24 mouse cellular contexts compared by ENCODE assay signal in genomic region chr7:126263964-126264363, GRCm38 (mm10). TPM values are rescaled to one million over a fixed set of nuclear protein-coding genes. Genes with fewer than 3 reads are reported as not detected.
DNase-seq lines count a peak whose midpoint lies in the region; ATAC-seq and TF ChIP-seq lines count a peak whose summit lies in the region.
"Had no signal": no experiment of that assay in that cellular context is flagged by ENCODE, and none has a peak within 500 bp of the region (broad histone marks: within the 10 kb centered on the region; RNA-seq: fewer than 3 reads in every experiment).

No protein-coding gene starts in this region.

- no peak overlapping the region for H3K27ac ChIP-seq in embryonic facial prominence, embryonic 13.5 days
- H3K27ac ChIP-seq in embryonic facial prominence, embryonic 10.5 days (replicated peaks), result no peak overlapping the region
- H3K27ac ChIP-seq in forebrain, embryonic 15.5 days (replicated peaks), result peak overlapping the region; percentile 60
- H3K27ac ChIP-seq in hindbrain, postnatal 0 days, result no peak overlapping the region
- H3K27ac ChIP-seq: kidney, postnatal 0 days; limb, embryonic 15.5 days; liver, embryonic 14.5 days; midbrain, embryonic 15.5 days had no signal

- TF ChIP-seq POLR2A in brain, embryonic 14.5 days (IDR thresholded peaks at IDR 0.05; ENCODE audit: borderline replicate concordance, extremely low read depth, insufficient read depth, insufficient read length, poor library complexity, severe bottlenecking), result no peak

- no peaks in the 10 kb centered on the region for H3K9me3 ChIP-seq in embryonic facial prominence, embryonic 13.5 days
- H3K9me3 ChIP-seq in embryonic facial prominence, embryonic 10.5 days, result no peaks in the 10 kb centered on the region
- H3K9me3 ChIP-seq in forebrain, embryonic 15.5 days, result no peaks in the 10 kb centered on the region
- no peaks in the 10 kb centered on the region for H3K9me3 ChIP-seq in hindbrain, postnatal 0 days (ENCODE audit: low read length)
- H3K9me3 ChIP-seq: heart, embryonic 12.5 days; limb, embryonic 15.5 days; midbrain, embryonic 15.5 days had no signal

- WGBS in embryonic facial prominence, embryonic 13.5 days, result 17% methylated on average over 7 of the region's 7 CpGs
- WGBS in embryonic facial prominence, embryonic 10.5 days, result 23% methylated on average over 7 of the region's 7 CpGs
- WGBS in forebrain, embryonic 15.5 days, result 2% methylated on average over 7 of the region's 7 CpGs
- WGBS in hindbrain, postnatal 0 days, result 14% methylated on average over 7 of the region's 7 CpGs

- H3K4me2 ChIP-seq in embryonic facial prominence, embryonic 13.5 days, result no peak overlapping the region
- no peak overlapping the region for H3K4me2 ChIP-seq in forebrain, embryonic 15.5 days (replicated peaks)
- H3K4me2 ChIP-seq in hindbrain, postnatal 0 days (ENCODE audit: low read depth, low read length), result no peak overlapping the region
- H3K4me2 ChIP-seq: heart, embryonic 12.5 days; limb, embryonic 15.5 days; lung, embryonic 14.5 days; midbrain, embryonic 15.5 days had no signal

- H3K27me3 ChIP-seq in embryonic facial prominence, embryonic 13.5 days, result no peaks in the 10 kb centered on the region; the same call in 1 of the 2 replicates
- peaks cover 40% of the 10 kb centered on the region for H3K27me3 ChIP-seq in embryonic facial prominence, embryonic 10.5 days (replicated peaks; ENCODE audit: low read depth, poor library complexity, severe bottlenecking)
- H3K27me3 ChIP-seq in forebrain, embryonic 15.5 days, result peaks cover 11% of the 10 kb centered on the region; the same call in 1 of the 2 replicates
- no peaks in the 10 kb centered on the region; the same call in 1 of the 2 replicates for H3K27me3 ChIP-seq in hindbrain, postnatal 0 days (ENCODE audit: insufficient read depth, low read length)

- TF ChIP-seq CTCF in brain, embryonic 14.5 days (IDR thresholded peaks at IDR 0.05; ENCODE audit: borderline replicate concordance, extremely low read depth, insufficient read depth, insufficient read length), result no peak
- no peak for TF ChIP-seq CTCF in hindbrain, postnatal 0 days (IDR thresholded peaks at IDR 0.05; ENCODE audit: low read depth)

- ATAC-seq in embryonic facial prominence, embryonic 13.5 days (ENCODE audit: insufficient number of reproducible peaks, insufficient read depth, low FRiP score, low TSS enrichment, low read depth), result no peak
- peak; percentile 56 for ATAC-seq in forebrain, embryonic 15.5 days (replicated peaks)
- ATAC-seq in hindbrain, postnatal 0 days, result no peak
- ATAC-seq in frontal cortex, adult (ENCODE audit: low TSS enrichment), result no peak
- ATAC-seq: activated CD4-positive, CD25-positive, alpha-beta regulatory T cell, adult 4 months; midbrain, embryonic 15.5 days had no signal

- H3K4me1 ChIP-seq in embryonic facial prominence, embryonic 13.5 days, result peaks cover 13% of the 10 kb centered on the region
- peaks cover 25% of the 10 kb centered on the region for H3K4me1 ChIP-seq in embryonic facial prominence, embryonic 10.5 days
- H3K4me1 ChIP-seq in forebrain, embryonic 15.5 days, result peaks cover 39% of the 10 kb centered on the region
- H3K4me1 ChIP-seq in hindbrain, postnatal 0 days (ENCODE audit: insufficient read depth, low read length), result peaks cover 5% of the 10 kb centered on the region; the same call in 1 of the 2 replicates

- H3K4me3 ChIP-seq in embryonic facial prominence, embryonic 13.5 days, result no peak overlapping the region
- H3K4me3 ChIP-seq in embryonic facial prominence, embryonic 10.5 days, result no peak overlapping the region
- no peak overlapping the region for H3K4me3 ChIP-seq in forebrain, embryonic 15.5 days
- H3K4me3 ChIP-seq in hindbrain, postnatal 0 days (ENCODE audit: low read length), result no peak overlapping the region
- H3K4me3 ChIP-seq: heart, embryonic 12.5 days; limb, embryonic 15.5 days; midbrain, embryonic 15.5 days; myocyte had no signal

- no peak for DNase-seq in embryonic facial prominence, embryonic 10.5 days (ENCODE audit: low spot score)
- peak; percentile 94 for DNase-seq in brain, embryonic 14.5 days (ENCODE audit: low read depth)
- DNase-seq in hindbrain, postnatal 0 days (ENCODE audit: low spot score), result peak; percentile 46
- DNase-seq in adrenal gland, postnatal 25 days, result no peak
- DNase-seq in urinary bladder, adult 2 months (ENCODE audit: low spot score), result no peak
- DNase-seq: adrenal gland, adult 8-10 months; cerebellum, adult 2 months; cerebellum, postnatal 25 days; gastrocnemius, postnatal 25 days; heart, adult 18-20 months; heart, postnatal 10 days; kidney, adult 2 months; lung, embryonic 14.5 days; right cerebral cortex, postnatal 14 days had no signal

- H3K36me3 ChIP-seq in embryonic facial prominence, embryonic 13.5 days, result no peaks in the 10 kb centered on the region
- no peaks in the 10 kb centered on the region for H3K36me3 ChIP-seq in embryonic facial prominence, embryonic 10.5 days (replicated peaks)
- H3K36me3 ChIP-seq in forebrain, embryonic 15.5 days, result no peaks in the 10 kb centered on the region
- H3K36me3 ChIP-seq in hindbrain, postnatal 0 days (ENCODE audit: insufficient read depth, low read length), result no peaks in the 10 kb centered on the region
- H3K36me3 ChIP-seq: heart, embryonic 12.5 days; limb, embryonic 15.5 days; midbrain, embryonic 15.5 days had no signal

- H3K9ac ChIP-seq in embryonic facial prominence, embryonic 13.5 days, result 0 out of 2 replicates have a peak overlapping the region, but pooled peaks have one; percentile 21
- H3K9ac ChIP-seq in forebrain, embryonic 15.5 days (replicated peaks), result no peak overlapping the region
- H3K9ac ChIP-seq in hindbrain, postnatal 0 days (replicated peaks; ENCODE audit: low read length), result no peak overlapping the region
- H3K9ac ChIP-seq: heart, embryonic 12.5 days; limb, embryonic 15.5 days; liver, embryonic 14.5 days; lung, embryonic 14.5 days; midbrain, embryonic 15.5 days had no signal

RNA-seq across cellular contexts. Expression of gene Sbk1, which starts 8.5 kb away (rescaled TPM):
- polyA plus RNA-seq in embryonic facial prominence, embryonic 13.5 days (2015; fragmentation: Nextera tagmentation; extraction: Ambion mirVana), result 54.3 and 58.9 TPM in 2 replicates
- 91.0 and 102 TPM in 2 replicates for polyA plus RNA-seq in embryonic facial prominence, embryonic 10.5 days (2016; fragmentation: Nextera tagmentation; extraction: Ambion mirVana)
- polyA plus RNA-seq in brain, embryonic 14.5 days (2012; rRNA removed), result 423 and 518 TPM in 2 replicates
- polyA plus RNA-seq in forebrain, embryonic 15.5 days (2015; fragmentation: Nextera tagmentation; extraction: Ambion mirVana), result 336 and 348 TPM in 2 replicates
- 530 and 565 TPM in 2 replicates for total RNA-seq in hindbrain, postnatal 0 days (2014; rRNA removed)
- 138 and 161 TPM in 2 replicates for polyA plus RNA-seq in hindbrain, postnatal 0 days (2015; fragmentation: Nextera tagmentation; extraction: Ambion mirVana)
- 72.1 and 102 TPM in 2 replicates for total RNA-seq in adrenal gland, postnatal 25 days (2021)
- polyA plus RNA-seq in urinary bladder, adult 2 months (2012; rRNA removed), result 2.7 and 3.7 TPM in 2 replicates

Comparison
In these comparisons a context has a peak if more than half of its experiments do, and no peak if none do; other contexts are left out.
1. DNase-seq: peak in brain, embryonic 14.5 days (single experiment) and hindbrain, postnatal 0 days (single experiment); none in embryonic facial prominence, embryonic 10.5 days (single experiment), adrenal gland, postnatal 25 days (single experiment) and urinary bladder, adult 2 months (single experiment).
2. RNA of gene Sbk1, which starts 8.5 kb away (polyA plus RNA-seq): 423 to 518 TPM in brain, embryonic 14.5 days, 336 to 348 TPM in forebrain, embryonic 15.5 days, 138 to 161 TPM in hindbrain, postnatal 0 days, 91.0 to 102 TPM in embryonic facial prominence, embryonic 10.5 days and 54.3 to 58.9 TPM in embryonic facial prominence, embryonic 13.5 days; 2.7 to 3.7 TPM in urinary bladder, adult 2 months; every median in the first group is over 10 times any median in the second.